Mouse (Mus musculus) lung, embryonic 15.5 days (tissue): ENCODE data around the gene Pacsin2. TPM values are rescaled to one million over a fixed set of nuclear protein-coding genes. Genes with fewer than 3 reads are reported as not detected.

Experiments used
- ATAC-seq: fragments of 200-750 bp; cut with Nextera tagmentation; 2 replicates; pipeline ENCODE4 v1.8.0; 2017; ENCODE audit warnings: moderate number of reproducible peaks, borderline replicate concordance; ENCODE audit not compliant: low FRiP score, low TSS enrichment; ENCODE audit errors: extremely low read depth
- H3K27ac ChIP-seq: fragments of 300-500 bp; sonication (generic); 2 replicates; pipeline ENCODE4 v1.5.1; 2015; ENCODE audit warnings: moderate library complexity, mild to moderate bottlenecking, inconsistent platforms
- H3K27me3 ChIP-seq: fragments of 300-500 bp; sonication (generic); 2 replicates; pipeline ENCODE4 v1.6.1; 2015; ENCODE audit warnings: inconsistent platforms
- H3K36me3 ChIP-seq: fragments of 300-500 bp; sonication (generic); 2 replicates; pipeline ENCODE4 v1.6.1; 2015; ENCODE audit warnings: inconsistent platforms
- H3K4me1 ChIP-seq: fragments of 300-500 bp; sonication (generic); 2 replicates; pipeline ENCODE4 v1.6.1; 2015; ENCODE audit warnings: inconsistent platforms
- H3K4me2 ChIP-seq: fragments of 300-500 bp; sonication (generic); 2 replicates; pipeline ENCODE4 v1.6.1; 2015; ENCODE audit warnings: inconsistent platforms, mild to moderate bottlenecking, moderate library complexity
- H3K4me3 ChIP-seq: fragments of 300-500 bp; sonication (generic); 2 replicates; pipeline ENCODE4 v1.5.1; 2015; ENCODE audit warnings: mild to moderate bottlenecking, inconsistent platforms
- H3K9ac ChIP-seq: fragments of 300-500 bp; sonication (generic); 2 replicates; pipeline ENCODE4 v1.6.1; 2015; ENCODE audit warnings: inconsistent platforms
- H3K9me3 ChIP-seq: fragments of 300-500 bp; sonication (generic); 2 replicates; pipeline ENCODE4 v1.6.1; 2016; ENCODE audit warnings: inconsistent platforms
- WGBS: fragments of 180-500 bp; shearing (Covaris S2); methylation state at CpG from one replicate; pipeline ENCODE4 v1.1.7; 2015; 5-methylcytosine and 5-hydroxymethylcytosine counted together
- polyA plus RNA-seq: library from polyadenylated mRNA; unstranded; fragments of >200 nt; fragmentation: Nextera tagmentation; extraction: Ambion mirVana; gene quantifications from 2 replicates; pipeline ENCODE4 v1.2.1, GENCODE M21; 2015

The Pacsin2 gene
- polyA plus RNA-seq, 1 experiment from 2014 or later, result 70.9 TPM

DNA sequence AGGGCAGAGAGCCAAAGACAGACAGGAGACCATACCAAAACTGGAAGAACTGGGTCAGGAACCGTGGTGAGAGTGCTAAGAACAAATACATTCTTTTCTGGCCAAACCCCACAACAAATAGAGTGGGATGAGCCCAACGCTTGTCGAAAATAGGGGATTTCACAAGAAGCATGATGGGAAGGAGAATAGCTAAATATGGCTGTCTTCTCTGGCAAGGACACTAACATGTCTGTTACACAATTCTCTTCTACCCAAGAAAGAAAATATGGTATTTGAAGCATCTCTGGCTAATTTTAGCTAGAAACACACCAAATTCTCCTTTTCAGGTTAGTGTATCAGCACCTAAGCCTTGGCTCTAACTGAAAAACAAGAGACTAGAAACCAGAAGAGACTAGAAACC is 104.3 kb downstream of the Pacsin2 start:
- ATAC-seq, result no peak
- no peaks in the 10 kb centered on the region for H3K36me3 ChIP-seq
- H3K27ac ChIP-seq, result no peak overlapping the region
- no peaks in the 10 kb centered on the region for H3K9me3 ChIP-seq
- H3K9ac ChIP-seq, result no peak overlapping the region
- H3K4me3 ChIP-seq, result no peak overlapping the region
- no peak overlapping the region for H3K4me2 ChIP-seq
- no peaks in the 10 kb centered on the region for H3K27me3 ChIP-seq
- 0 out of 2 replicates have a peak, but pooled peaks cover 7% of the 10 kb centered on the region for H3K4me1 ChIP-seq
- WGBS, result 47% methylated on average over 3 of the region's 3 CpGs

DNA sequence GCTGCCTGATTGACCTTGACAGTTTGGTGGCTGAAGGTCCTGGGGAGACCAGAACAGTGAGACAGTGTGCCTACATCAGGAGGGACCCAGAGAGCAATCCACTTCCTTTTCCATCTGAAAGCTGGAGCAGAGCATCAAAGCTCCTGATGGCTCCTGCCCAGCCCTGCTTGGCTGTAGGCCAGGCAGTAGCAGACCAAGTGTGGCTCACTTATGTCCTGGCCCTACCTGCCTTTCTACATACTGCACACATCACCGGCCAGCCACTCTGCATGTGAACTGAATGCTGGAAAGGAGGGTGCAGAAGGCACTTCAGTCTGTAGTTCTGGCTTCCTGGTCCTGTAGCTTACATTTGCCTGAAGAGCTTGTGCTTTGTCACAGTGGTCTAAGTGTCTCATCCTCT is 105.9 kb downstream of the Pacsin2 start:
- no peaks in the 10 kb centered on the region for H3K27me3 ChIP-seq
- no peak overlapping the region for H3K4me3 ChIP-seq
- no peak overlapping the region for H3K9ac ChIP-seq
- no peak for ATAC-seq
- no peak overlapping the region for H3K27ac ChIP-seq
- no peak overlapping the region for H3K4me2 ChIP-seq
- H3K4me1 ChIP-seq, result 0 out of 2 replicates have a peak, but pooled peaks cover 7% of the 10 kb centered on the region
- H3K36me3 ChIP-seq, result no peaks in the 10 kb centered on the region
- 75% methylated on average over 1 of the region's 1 CpGs for WGBS
- no peaks in the 10 kb centered on the region for H3K9me3 ChIP-seq

DNA sequence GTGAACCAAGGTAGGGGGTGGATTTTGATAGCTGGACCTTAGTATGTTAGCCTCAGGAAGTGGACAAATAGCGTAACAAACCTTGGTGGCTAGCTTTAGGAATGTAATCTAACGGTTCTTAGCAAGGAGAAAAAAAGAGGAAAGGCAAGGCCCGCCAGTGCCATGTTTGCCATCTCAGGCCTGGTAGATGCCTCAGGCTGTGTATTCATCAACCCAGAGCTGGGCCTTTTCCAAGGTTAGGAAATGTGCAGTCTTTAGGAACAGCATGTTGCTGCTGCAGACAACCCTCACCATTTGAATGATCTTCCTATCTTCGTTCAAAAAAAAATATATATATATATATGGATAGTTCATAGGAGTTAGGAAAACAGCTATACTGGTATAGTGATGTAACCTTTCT is 112.9 kb downstream of the Pacsin2 start:
- H3K27ac ChIP-seq, result peak overlapping the region; percentile 65

DNA sequence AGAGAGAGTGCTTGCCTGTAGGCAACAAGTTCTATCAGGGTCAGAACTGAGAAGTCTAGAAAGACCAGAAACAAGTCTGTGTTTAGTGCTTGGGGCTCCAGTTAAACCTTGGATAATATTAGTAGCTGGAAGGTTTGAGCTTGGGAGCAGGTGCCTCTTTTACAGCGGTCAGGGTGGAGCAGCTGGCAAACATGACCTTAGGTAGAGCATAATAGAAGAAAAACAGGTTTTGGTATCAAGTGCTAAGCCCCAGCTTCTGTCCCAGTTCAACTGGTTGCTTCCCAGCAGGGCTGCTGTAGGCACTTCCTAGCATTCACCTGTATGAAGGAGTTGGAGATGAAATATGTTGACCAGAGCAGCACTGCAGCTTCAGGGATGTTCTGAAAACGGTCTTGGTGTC is 113.5 kb downstream of the Pacsin2 start:
- no peak overlapping the region; the same call in 1 of the 2 replicates for H3K9ac ChIP-seq
- H3K4me3 ChIP-seq, result peak overlapping the region; percentile 83; the same call in 1 of the 2 replicates
- peak overlapping the region; percentile 65 for H3K27ac ChIP-seq
- peaks cover 13% of the 10 kb centered on the region for H3K4me1 ChIP-seq
- no peaks in the 10 kb centered on the region for H3K27me3 ChIP-seq
- WGBS, result 45% methylated on average over 2 of the region's 2 CpGs
- peak overlapping the region; percentile 84 for H3K4me2 ChIP-seq
- no peaks in the 10 kb centered on the region for H3K9me3 ChIP-seq
- ATAC-seq, result no peak
- H3K36me3 ChIP-seq, result no peaks in the 10 kb centered on the region

More for the DNA sequence above, 112.9 kb downstream of the Pacsin2 start:
- ATAC-seq, result no peak
- Histone ChIP-seq H3K9ac (no peak overlapping the region), H3K27me3 (no peaks in the 10 kb centered on the region), H3K4me1 (peaks cover 13% of the 10 kb centered on the region), H3K4me3 (no peak overlapping the region), H3K4me2 (no peak overlapping the region), H3K36me3 (no peaks in the 10 kb centered on the region), H3K9me3 (no peaks in the 10 kb centered on the region)
- WGBS, result 71% methylated on average over 4 of the region's 4 CpGs

DNA sequence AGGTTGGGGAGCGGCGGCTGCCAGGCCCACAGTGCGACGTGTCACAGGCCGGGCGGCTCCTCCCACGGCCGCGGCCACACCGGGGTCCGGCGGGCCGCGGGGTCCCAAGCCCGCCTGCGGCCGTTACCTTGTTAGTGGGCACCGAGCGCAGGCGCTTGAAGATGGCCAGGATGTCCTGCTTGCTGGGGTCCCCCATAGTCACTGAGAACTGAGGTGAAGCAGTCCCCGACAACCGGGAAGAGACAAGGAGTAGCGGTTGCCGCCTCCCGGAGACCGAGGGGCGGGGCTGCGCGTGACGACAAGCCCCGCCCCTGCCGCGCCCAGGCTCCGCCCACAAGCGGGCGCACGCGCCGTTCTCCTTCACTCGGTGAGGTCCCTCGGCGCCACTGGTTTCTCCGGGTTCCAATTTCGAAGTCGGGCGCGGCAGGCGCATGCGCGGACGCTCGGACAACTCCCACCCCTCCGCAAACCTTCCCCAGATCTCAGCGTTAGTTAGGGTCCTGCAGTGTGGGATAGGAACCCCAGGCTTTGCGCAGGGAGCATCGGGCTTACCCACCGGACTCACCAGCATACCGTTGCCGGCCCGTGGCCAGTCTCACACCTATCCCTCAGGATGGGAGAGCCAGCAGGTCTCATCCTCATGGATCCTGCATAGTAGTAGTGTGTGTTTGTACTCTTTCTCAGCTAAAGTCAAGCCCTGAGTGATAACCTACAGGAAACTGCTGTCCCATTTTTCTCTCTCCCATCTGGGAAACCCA is 114.3 kb downstream of the Pacsin2 start, which contains the start of gene Arfgap3:
Arfgap3 (minus strand) TSS at position 294 of the 758 bp plus-strand sequence.
- H3K4me1 ChIP-seq, result peaks cover 13% of the 10 kb centered on the region
- peak; percentile 94 for ATAC-seq
- peak within 1 kb of the TSS; percentile 75 for H3K9ac ChIP-seq
- H3K27ac ChIP-seq, result peak within 1 kb of the TSS; percentile 65
- no peaks in the 10 kb centered on the region for H3K27me3 ChIP-seq
- H3K9me3 ChIP-seq, result no peaks in the 10 kb centered on the region
- H3K4me2 ChIP-seq, result peak within 1 kb of the TSS; percentile 84
- H3K36me3 ChIP-seq, result no peaks in the 10 kb centered on the region
- under 1% methylated on average over 59 of the region's 60 CpGs for WGBS
- peak within 1 kb of the TSS; percentile 83 for H3K4me3 ChIP-seq

DNA sequence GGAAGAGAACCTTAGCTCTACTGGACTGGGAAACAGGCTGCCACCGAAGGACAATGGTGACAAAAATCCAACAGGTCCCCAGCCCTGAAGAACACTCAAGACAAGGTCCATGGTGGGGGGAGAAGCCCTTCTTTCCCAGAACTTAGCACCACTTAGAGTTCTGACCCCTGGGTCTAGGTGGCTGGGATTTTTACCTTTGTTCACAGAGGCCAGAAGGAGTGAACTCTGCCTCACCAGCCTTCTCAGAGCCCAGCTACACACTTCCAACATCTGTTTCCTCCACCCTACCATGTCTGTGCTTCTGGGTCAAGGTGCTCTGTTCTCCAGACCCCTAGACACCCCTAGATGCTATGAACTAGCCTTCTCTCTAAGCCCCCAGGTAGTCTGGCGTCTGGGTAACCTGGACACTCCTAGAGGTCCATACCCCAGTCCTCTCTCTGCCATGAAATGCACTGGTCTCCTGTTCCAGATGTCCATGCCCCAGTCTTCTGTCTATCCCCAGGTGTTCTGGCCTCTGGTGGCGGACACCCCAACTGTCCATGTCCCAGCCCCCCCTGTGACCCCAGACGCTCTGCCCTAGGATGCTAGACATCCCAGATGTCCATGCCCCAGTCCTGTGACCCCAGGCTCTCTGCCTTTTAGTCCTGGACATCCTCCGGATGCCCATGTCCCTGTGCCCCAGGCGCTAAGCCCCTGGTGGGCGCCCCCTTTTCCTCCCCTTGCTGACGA is 115.0 kb downstream of the Pacsin2 start:
- H3K4me1 ChIP-seq, result peaks cover 13% of the 10 kb centered on the region
- no peaks in the 10 kb centered on the region for H3K27me3 ChIP-seq
- peak overlapping the region; percentile 75 for H3K9ac ChIP-seq
- 17% methylated on average over 7 of the region's 8 CpGs for WGBS
- H3K36me3 ChIP-seq, result no peaks in the 10 kb centered on the region
- peak; percentile 43 for ATAC-seq
- H3K27ac ChIP-seq, result no peak overlapping the region
- H3K4me2 ChIP-seq, result peak overlapping the region; percentile 84
- no peaks in the 10 kb centered on the region for H3K9me3 ChIP-seq
- peak overlapping the region; percentile 83 for H3K4me3 ChIP-seq

DNA sequence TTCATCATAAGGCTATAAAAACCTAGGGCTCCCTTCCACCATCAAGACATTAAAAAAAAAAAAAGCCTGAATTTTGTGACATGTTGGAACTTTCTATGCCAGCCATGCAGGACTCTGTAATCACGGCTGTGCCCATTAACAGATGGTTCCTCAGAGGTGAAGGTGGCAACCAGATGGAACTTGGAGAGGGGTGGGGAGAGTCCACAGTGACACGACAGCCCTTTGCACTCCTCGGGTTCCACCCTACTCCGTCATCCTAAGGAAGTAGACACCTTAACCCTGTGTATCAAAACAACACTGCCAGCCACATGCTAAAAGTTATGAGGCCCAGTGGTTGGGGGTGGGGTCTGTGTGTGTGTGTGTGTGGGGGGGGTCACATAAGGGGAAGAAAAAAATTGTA is 115.7 kb downstream of the Pacsin2 start:
- H3K4me2 ChIP-seq, result peak overlapping the region; percentile 84
- H3K9ac ChIP-seq, result no peak overlapping the region
- no peak for ATAC-seq
- peaks cover 13% of the 10 kb centered on the region for H3K4me1 ChIP-seq
- no peaks in the 10 kb centered on the region for H3K9me3 ChIP-seq
- H3K4me3 ChIP-seq, result peak overlapping the region; percentile 83
- WGBS, result 58% methylated on average over 4 of the region's 4 CpGs
- no peaks in the 10 kb centered on the region for H3K27me3 ChIP-seq
- no peak overlapping the region for H3K27ac ChIP-seq
- H3K36me3 ChIP-seq, result no peaks in the 10 kb centered on the region

DNA sequence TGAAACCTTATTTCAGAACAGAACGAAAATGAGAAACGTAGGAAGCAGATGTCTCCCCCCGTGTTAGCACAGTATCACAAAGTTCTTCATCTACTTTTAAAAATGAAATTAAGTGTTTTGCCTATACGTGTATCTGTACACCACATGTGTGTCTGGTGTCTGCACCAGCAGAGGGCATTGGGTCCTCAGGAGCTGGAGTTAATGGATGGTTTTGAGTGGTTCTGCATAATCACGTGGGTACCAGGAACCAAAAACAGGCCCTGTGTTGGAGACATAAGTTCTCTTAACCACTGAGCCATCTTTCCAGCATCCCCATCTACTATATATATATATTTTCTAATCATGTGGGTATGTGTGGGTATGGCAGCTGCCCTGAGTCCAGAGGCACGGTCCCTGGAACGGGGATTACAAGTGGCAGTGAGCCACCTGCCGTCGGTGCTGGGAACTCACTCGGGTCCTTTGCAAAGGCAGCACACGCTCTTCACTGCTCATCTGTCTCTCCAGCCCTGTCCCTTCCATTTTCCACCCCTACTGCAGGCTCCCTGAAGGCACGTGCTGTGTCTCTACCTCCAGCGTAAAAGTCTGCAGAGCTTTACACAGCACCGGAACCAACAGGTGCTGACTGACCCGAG is 118.4 kb downstream of the Pacsin2 start:
- WGBS, result 83% methylated on average over 15 of the region's 15 CpGs
- ATAC-seq, result no peak
- no peak overlapping the region for H3K27ac ChIP-seq

DNA sequence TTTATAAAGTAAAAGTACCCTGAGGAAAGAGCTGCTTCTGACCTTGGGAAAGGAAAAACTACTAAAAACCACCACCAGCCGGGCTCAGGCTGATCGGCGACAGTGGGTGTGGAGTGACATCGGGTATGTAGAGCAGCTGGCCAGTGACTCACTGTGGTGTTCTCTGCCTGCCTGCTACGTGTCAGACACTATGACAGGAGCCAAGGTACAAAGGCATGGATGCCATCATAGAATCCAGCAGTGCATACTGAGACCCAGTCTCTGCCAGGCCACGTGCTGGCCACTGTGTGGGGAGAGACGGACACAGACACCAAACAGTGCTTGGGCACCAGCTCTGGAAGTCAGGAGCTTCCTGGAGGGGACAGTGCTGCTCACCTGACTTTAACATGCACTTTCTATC is 119.5 kb downstream of the Pacsin2 start:
- H3K9ac ChIP-seq, result no peak overlapping the region
- H3K4me2 ChIP-seq, result no peak overlapping the region
- no peak overlapping the region for H3K27ac ChIP-seq
- H3K9me3 ChIP-seq, result no peaks in the 10 kb centered on the region
- WGBS, result 56% methylated on average over 7 of the region's 7 CpGs
- ATAC-seq, result no peak
- H3K27me3 ChIP-seq, result no peaks in the 10 kb centered on the region
- peaks cover 14% of the 10 kb centered on the region; the same call in 1 of the 2 replicates for H3K36me3 ChIP-seq
- no peak overlapping the region for H3K4me3 ChIP-seq
- H3K4me1 ChIP-seq, result peaks cover 8% of the 10 kb centered on the region

More for the DNA sequence above, 118.4 kb downstream of the Pacsin2 start:
- peaks cover 13% of the 10 kb centered on the region for H3K4me1 ChIP-seq
- no peaks in the 10 kb centered on the region for H3K9me3 ChIP-seq
- no peak overlapping the region for H3K9ac ChIP-seq
- peaks cover 7% of the 10 kb centered on the region; the same call in 1 of the 2 replicates for H3K36me3 ChIP-seq
- no peak overlapping the region for H3K4me3 ChIP-seq
- H3K4me2 ChIP-seq, result no peak overlapping the region
- no peaks in the 10 kb centered on the region for H3K27me3 ChIP-seq

DNA sequence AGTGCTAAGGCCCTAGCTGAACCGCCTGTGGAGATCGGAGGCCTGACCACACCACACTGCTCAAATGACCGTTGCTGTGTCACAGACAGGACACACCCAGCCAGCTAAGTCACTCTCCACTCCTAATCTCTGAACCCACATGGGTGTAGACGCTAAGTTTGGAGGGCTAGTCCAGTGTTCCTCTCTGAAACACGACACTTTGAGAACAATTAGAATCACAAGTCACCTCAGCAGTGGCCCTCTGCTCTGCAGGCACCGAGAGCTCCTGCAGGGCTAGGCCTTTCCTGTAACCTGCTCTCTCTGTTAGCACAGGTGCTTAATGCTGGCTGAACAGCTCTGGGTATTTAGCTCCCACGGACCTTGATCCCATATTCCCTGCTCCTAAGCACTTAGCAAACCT is 120.2 kb downstream of the Pacsin2 start:
- WGBS, result 32% methylated on average over 7 of the region's 7 CpGs
- ATAC-seq, result no peak; the same call in 1 of the 2 replicates
- Histone ChIP-seq H3K4me1 (peaks cover 7% of the 10 kb centered on the region), H3K4me3 (no peak overlapping the region), H3K9ac (no peak overlapping the region), H3K36me3 (peaks cover 14% of the 10 kb centered on the region; the same call in 1 of the 2 replicates), H3K27ac (0 out of 2 replicates have a peak overlapping the region, but pooled peaks have one; percentile 5), H3K4me2 (no peak overlapping the region), H3K9me3 (no peaks in the 10 kb centered on the region), H3K27me3 (no peaks in the 10 kb centered on the region)

DNA sequence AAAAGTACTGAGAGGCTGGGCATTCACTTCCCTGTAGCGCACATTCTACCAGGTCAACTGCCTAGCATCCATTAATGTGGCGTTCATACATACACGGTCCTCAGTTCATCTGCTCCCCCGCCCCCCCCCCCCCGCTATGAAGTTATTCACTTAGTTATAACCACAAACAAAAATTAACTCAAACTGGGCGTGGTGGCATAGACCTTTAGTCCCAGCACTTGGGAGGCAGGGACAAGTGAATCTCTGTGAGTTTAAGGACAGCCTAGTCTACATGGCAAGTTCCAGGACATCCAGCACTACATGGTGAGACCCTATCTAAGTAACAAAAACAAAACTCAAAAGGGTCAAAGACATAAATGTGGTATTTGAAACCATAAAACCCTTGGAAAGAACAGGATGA is 125.5 kb downstream of the Pacsin2 start:
- peaks cover 34% of the 10 kb centered on the region for H3K36me3 ChIP-seq
- no peaks in the 10 kb centered on the region for H3K27me3 ChIP-seq
- no peak overlapping the region for H3K27ac ChIP-seq
- H3K9me3 ChIP-seq, result no peaks in the 10 kb centered on the region
- no peak overlapping the region for H3K4me2 ChIP-seq
- WGBS, result 81% methylated on average over 6 of the region's 6 CpGs
- no peak for ATAC-seq
- no peak overlapping the region for H3K9ac ChIP-seq
- H3K4me3 ChIP-seq, result no peak overlapping the region
- no peaks in the 10 kb centered on the region for H3K4me1 ChIP-seq
